Mouse (Mus musculus) stomach, postnatal 0 days (tissue): ENCODE data around the gene Uba7. TPM values are rescaled to one million over a fixed set of nuclear protein-coding genes. Genes with fewer than 3 reads are reported as not detected.
A peak's percentile ranks its signal among the peaks of the same experiment; 100 is the strongest.

ENCODE experiments used
- ATAC-seq: fragments of 200-750 bp; cut with Nextera tagmentation; 2 replicates; pipeline ENCODE4 v1.8.0; 2017; ENCODE audit not compliant: low FRiP score, low TSS enrichment
- DNase-seq: peaks from one replicate; pipeline ENCODE4 v3.0.0-alpha.2; 2016; ENCODE audit warnings: low spot score
- H3K27ac ChIP-seq: fragments of 300-500 bp; sonication (generic); replicated peaks from 2 replicates; pipeline ENCODE4 v1.5.1; 2014; ENCODE audit warnings: mild to moderate bottlenecking, control low read depth
- H3K27me3 ChIP-seq: fragments of 300-500 bp; sonication (generic); 2 replicates; pipeline ENCODE4 v1.6.1; 2014; ENCODE audit warnings: low read length; ENCODE audit not compliant: control insufficient read depth, insufficient read depth
- H3K36me3 ChIP-seq: fragments of 300-500 bp; sonication (generic); 2 replicates; pipeline ENCODE4 v1.6.1; 2014; ENCODE audit warnings: low read length, mixed read lengths; ENCODE audit not compliant: control insufficient read depth, insufficient read depth
- H3K4me1 ChIP-seq: fragments of 300-500 bp; sonication (generic); replicated peaks from 2 replicates; pipeline ENCODE4 v1.6.1; 2014; ENCODE audit warnings: antibody characterized with exemption; ENCODE audit not compliant: control insufficient read depth, insufficient read depth
- H3K4me2 ChIP-seq: fragments of 300-500 bp; sonication (generic); replicated peaks from 2 replicates; pipeline ENCODE4 v1.6.1; 2014; ENCODE audit warnings: low read depth, mild to moderate bottlenecking, control low read depth, moderate library complexity
- H3K4me3 ChIP-seq: fragments of 300-500 bp; sonication (generic); 2 replicates; pipeline ENCODE4 v1.5.1; 2014; ENCODE audit warnings: low read depth, low read length, control low read depth
- H3K9ac ChIP-seq: fragments of 300-500 bp; sonication (generic); 2 replicates; pipeline ENCODE4 v1.6.1; 2014; ENCODE audit warnings: mild to moderate bottlenecking, low read length, control low read depth, mixed read lengths
- H3K9me3 ChIP-seq: fragments of 300-500 bp; sonication (generic); 2 replicates; pipeline ENCODE4 v1.6.1; 2016; ENCODE audit warnings: low read length; ENCODE audit not compliant: control insufficient read depth
- CTCF ChIP-seq: IDR thresholded peaks from 2 replicates; pipeline ENCODE4 v1.5.1; 2016; ENCODE audit warnings: antibody characterized with exemption, low read depth, mild to moderate bottlenecking, moderate library complexity
- EP300 ChIP-seq: optimal IDR thresholded peaks from 2 replicates; pipeline ENCODE3; 2016; ENCODE audit warnings: antibody characterized with exemption
- WGBS: fragments of 180-500 bp; shearing (Covaris S2); extraction: QIAGEN DNeasy Blood & Tissue Kit; methylation state at CpG from one replicate; pipeline ENCODE4 v1.1.7; 2014; 5-methylcytosine and 5-hydroxymethylcytosine counted together
- polyA plus RNA-seq: library from polyadenylated mRNA; unstranded; fragments of >200 nt; fragmentation: Nextera tagmentation; extraction: Ambion mirVana; gene quantifications from 2 replicates; pipeline ENCODE4 v1.2.1, GENCODE M21; 2015

Gene Uba7
- polyA plus RNA-seq = 24.7 and 28.9 TPM in 2 replicates

DNA sequence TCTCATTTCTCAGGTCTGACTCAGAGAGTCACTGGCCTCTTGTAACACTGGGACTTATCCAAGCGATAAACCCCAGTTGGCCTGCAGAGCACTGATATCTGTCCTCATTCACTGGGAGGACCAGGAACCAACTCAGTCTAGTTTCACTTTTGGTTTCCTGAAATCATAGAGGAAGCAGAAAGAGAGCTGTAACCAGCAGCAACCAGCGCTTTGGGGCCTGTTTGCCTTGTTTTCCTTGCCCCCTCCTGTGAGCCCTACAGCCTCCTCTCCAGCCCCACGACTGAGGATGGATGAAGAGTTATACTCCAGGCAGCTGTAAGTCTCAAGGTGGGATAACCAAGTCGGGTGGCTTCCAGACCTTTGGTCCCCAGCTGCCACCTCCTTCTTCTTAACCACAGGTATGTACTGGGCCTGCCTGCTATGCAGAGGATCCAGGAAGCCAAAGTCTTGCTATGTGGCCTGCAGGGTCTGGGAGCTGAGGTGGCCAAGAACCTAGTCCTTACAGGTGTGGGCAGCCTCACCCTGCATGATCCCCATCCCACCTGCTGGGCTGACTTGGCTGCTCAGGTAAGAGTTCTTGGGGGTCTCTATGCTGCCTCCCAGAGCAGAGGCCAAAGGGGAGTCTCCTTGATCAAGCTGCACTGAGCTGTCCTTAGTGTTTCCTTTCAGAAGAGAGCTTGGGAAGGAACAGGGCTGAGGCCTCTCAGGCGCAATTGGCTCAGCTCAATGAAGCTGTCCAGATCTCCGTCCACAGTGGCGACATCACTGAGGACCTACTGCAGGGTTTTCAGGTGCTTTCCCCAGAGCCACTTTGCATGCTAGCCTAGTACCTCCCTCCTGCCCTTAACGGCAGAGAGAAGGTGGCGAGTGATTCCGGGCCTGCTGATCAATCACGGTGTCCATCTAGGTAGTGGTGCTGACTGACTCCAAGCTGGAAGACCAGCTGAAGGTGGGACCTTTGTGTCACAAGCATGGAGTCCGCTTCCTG is at the start of gene Uba7:
Gene Uba7, plus strand, starts transcription at position 107 of the 988 bp plus-strand sequence.
- peak within 1 kb of the TSS; percentile 57 for H3K9ac ChIP-seq
- 57% methylated on average over 12 of the region's 12 CpGs for WGBS
- peak; percentile 77 for ATAC-seq

DNA sequence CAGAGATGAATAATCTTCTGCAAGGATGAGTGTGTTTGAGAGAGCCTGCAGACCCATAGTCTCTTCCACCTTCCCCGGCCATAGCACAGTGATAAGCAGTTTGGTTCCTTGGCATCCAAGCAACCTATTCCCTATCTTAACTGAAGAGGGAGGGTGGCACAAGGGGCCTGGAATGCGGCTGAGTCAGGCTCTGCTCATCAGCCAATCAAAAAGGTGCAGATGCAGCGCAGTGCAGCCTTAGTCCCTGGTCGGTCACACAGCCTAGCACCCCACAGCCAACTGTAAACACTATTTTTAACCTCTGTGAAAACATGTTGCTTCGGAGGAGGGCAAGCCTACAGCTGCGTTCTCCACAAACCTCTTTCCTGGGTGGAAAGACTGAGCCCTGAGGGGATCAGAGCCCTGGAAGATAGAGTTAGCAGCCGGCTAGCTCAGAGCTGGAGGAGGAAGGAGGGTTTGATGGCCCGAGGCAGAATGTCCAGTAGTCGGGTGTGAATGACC is 48.3 kb upstream of the Uba7 start:
- Histone ChIP-seq H3K4me1 (no peaks in the 10 kb centered on the region), H3K4me3 (no peak overlapping the region), H3K4me2 (no peak overlapping the region), H3K9me3 (no peaks in the 10 kb centered on the region), H3K9ac (no peak overlapping the region), H3K27ac (no peak overlapping the region), H3K27me3 (no peaks in the 10 kb centered on the region), H3K36me3 (no peaks in the 10 kb centered on the region)
- no peak for DNase-seq
- no peak for ATAC-seq
- WGBS = 38% methylated on average over 9 of the region's 9 CpGs
- TF ChIP-seq EP300 = no peak
- TF ChIP-seq CTCF = no peak

More for the DNA sequence above, at the start of gene Uba7:
- Histone ChIP-seq H3K27me3 (no peaks in the 10 kb centered on the region), H3K36me3 (peaks cover 4% of the 10 kb centered on the region; the same call in 1 of the 2 replicates), H3K9me3 (no peaks in the 10 kb centered on the region), H3K27ac (peak within 1 kb of the TSS; percentile 67), H3K4me3 (peak within 1 kb of the TSS; percentile 17), H3K4me1 (no peaks in the 10 kb centered on the region; the same call in 1 of the 2 replicates), H3K4me2 (peak within 1 kb of the TSS; percentile 51)
- TF ChIP-seq CTCF (no peak), EP300 (no peak)
- DNase-seq = peak; percentile 53

DNA sequence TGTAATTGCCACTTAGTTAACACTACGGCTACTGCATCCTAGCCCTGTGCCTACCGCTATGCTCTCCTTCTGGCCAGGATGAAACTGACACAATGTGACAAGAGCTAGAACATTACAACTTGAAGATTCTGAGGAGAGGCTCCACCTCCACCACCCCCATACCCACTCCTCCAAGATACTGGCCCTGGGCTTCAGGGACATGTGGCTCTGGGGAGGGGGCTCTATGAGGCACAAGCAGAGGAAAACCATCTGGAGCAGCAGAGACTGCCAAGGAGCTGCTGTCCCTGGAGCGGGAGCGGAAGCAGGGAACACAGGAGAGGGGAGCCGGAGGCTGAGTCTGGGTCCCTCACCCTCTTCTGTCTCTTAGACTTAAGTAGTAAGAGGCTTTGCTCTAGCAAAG is 47.6 kb upstream of the Uba7 start:
- Histone ChIP-seq H3K9ac (no peak overlapping the region), H3K27me3 (no peaks in the 10 kb centered on the region), H3K36me3 (no peaks in the 10 kb centered on the region), H3K27ac (no peak overlapping the region), H3K4me2 (no peak overlapping the region), H3K9me3 (no peaks in the 10 kb centered on the region), H3K4me3 (no peak overlapping the region), H3K4me1 (no peaks in the 10 kb centered on the region)
- ATAC-seq (no peak), DNase-seq (no peak)
- TF ChIP-seq EP300 (no peak), CTCF (no peak)
- WGBS = 56% methylated on average over 5 of the region's 5 CpGs

DNA sequence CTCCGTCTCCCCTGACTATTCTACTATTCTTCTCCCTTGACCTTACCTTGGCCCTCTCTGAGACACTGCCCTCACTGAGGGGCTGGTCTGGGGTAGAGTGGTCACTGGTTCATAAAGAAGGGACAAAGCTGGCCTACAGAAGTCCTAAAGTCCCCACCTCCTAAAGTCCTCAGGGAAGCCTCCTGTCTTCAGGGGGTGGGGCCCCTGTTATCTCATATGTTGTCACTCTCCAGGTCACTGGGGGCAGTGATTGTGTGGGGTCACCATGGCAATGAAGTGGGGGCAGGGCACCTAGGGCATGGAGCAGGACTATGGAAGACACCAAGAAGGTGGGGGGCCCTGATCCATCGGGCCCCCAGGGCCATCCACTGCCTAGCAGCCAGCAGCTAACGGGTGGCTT is 47.1 kb upstream of the Uba7 start, which contains the start of gene Actl11:
Gene Actl11, plus strand, starts transcription at position 301 of the 400 bp plus-strand sequence.
- Histone ChIP-seq H3K36me3 (no peaks in the 10 kb centered on the region), H3K9ac (no peak within 1 kb of the TSS), H3K27me3 (no peaks in the 10 kb centered on the region), H3K4me1 (no peaks in the 10 kb centered on the region), H3K27ac (no peak within 1 kb of the TSS), H3K9me3 (no peaks in the 10 kb centered on the region), H3K4me3 (no peak within 1 kb of the TSS), H3K4me2 (no peak within 1 kb of the TSS)
- 63% methylated on average over 3 of the region's 3 CpGs for WGBS
- DNase-seq (no peak), ATAC-seq (no peak)
- TF ChIP-seq CTCF (no peak), EP300 (no peak)

DNA sequence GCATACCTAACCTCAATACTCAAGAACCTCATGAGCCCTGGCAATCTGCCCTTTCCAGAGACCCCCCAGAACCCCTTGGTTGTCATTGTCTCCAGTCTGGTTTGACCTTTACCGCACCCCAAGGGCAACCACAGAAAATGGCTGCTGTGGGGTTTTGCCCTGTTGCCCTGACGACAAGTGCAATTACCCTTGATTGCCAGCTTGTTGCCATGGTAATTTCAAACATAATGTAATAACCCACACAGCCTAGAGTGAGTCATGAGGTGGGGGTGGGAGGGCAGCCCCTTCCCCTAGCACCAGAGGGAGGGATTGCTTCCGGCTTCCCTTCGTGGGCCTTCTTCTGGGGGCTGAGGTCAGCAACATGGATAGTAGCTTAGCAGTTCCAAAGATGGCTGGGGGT is 43.1 kb upstream of the Uba7 start:
- no peak overlapping the region for H3K9ac ChIP-seq
- no peak overlapping the region for H3K4me3 ChIP-seq
- no peak for ATAC-seq
- no peak overlapping the region for H3K4me2 ChIP-seq
- TF ChIP-seq EP300 = no peak
- TF ChIP-seq CTCF = no peak
- DNase-seq = no peak
- peaks cover 4% of the 10 kb centered on the region; the same call in 1 of the 2 replicates for H3K4me1 ChIP-seq
- H3K27ac ChIP-seq = no peak overlapping the region
- 68% methylated on average over 4 of the region's 4 CpGs for WGBS
- no peaks in the 10 kb centered on the region for H3K27me3 ChIP-seq
- H3K36me3 ChIP-seq = no peaks in the 10 kb centered on the region
- no peaks in the 10 kb centered on the region for H3K9me3 ChIP-seq

DNA sequence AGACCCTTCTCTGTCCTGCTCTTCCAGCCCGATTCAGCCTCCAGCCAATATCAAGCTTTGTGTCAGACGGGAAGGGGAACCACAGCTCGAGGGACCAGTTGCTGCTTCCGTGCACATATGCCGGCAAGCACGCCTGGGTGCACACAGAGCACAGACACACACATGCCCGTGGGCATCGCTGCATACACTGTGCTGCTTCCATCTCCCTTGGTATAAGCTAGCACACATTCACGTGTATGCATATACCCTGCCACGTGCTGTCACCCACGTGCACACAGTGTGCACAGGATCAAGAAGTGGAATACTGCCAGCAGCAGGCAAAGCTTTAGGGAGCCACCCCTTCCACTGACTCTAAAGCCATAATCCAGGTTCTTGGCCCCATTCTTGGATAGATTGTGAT is 41.2 kb upstream of the Uba7 start:
- H3K36me3 ChIP-seq = no peaks in the 10 kb centered on the region
- H3K4me3 ChIP-seq = no peak overlapping the region
- TF ChIP-seq EP300 = no peak
- no peak for TF ChIP-seq CTCF
- H3K9ac ChIP-seq = no peak overlapping the region
- H3K27ac ChIP-seq = no peak overlapping the region
- 79% methylated on average over 11 of the region's 11 CpGs for WGBS
- H3K4me1 ChIP-seq = peaks cover 4% of the 10 kb centered on the region; the same call in 1 of the 2 replicates
- H3K4me2 ChIP-seq = no peak overlapping the region
- peak; percentile 30; the same call in 1 of the 2 replicates for ATAC-seq
- H3K27me3 ChIP-seq = no peaks in the 10 kb centered on the region
- DNase-seq = no peak
- H3K9me3 ChIP-seq = no peaks in the 10 kb centered on the region
